Mouse (Mus musculus) lung, adult 18-20 months (tissue): ENCODE data around the gene Camk1g.

ENCODE experiments used
- DNase-seq, 2 experiments: peaks; one replicate each; pipeline ENCODE4 v3.0.0; 2022; ENCODE audit warnings: mixed read lengths in 2 of 2

Camk1g gene

DNA sequence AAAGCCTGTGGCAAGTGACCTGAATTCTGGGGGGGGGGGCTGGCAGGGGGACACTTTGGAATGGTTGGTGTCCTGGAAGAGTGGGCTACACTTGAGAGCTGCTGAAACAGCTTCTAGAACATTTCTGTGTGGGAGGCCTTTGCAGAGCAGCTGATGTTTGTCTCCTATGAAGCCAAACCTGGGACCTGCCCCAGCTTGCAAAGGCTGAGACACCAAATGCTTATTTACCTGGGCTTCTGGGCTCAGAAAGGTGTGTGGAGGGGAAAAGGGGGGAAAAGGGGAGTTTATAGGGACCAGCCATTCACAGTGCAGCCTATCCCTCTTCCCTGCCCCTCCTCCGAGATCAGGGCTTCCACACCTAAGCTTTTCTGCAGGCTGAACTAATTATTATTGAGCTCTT, 70.1 kb downstream of the Camk1g start:
- no peak for DNase-seq

DNA sequence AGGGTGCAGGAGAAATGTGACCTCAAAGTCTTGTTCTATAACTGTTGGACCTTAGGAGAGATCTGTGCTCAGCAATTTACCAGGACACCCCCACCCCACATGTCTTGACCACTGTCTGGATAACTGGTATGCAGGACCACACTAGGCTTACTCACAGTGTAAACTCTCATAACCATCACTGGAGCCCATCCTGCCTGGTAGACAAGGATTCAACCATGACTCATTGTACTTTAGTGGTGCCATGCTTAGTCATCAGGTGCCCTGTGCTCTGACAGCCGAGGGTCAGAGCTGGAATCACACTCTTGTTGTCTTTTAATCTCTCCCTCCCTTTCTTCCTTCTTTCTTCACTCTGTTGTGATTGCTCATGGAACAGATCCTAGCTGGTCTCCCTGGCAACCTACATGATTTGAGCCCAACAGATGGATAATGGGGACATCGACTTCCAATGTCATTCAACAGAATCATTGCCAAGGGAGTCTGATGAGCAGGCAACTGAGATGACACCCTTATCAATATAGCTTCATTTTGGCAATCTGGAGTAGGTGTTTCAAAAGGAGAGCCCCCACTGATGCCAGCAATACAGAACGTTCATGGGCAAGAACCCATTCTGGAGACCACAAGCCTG, 71.8 kb downstream of the Camk1g start:
- DNase-seq, result no peak
